Mouse (Mus musculus) heart, embryonic 16.5 days (tissue): ENCODE results near the gene Arhgap15. TPM values are rescaled to one million over a fixed set of nuclear protein-coding genes. Genes with fewer than 3 reads are reported as not detected.
"Not testable (repeated sequence)": the region's sequence is repeated elsewhere in the genome, so short reads cannot be mapped to it uniquely, and the experiment has no call there.

Experiments
- ATAC-seq: fragments of 200-750 bp; cut with Nextera tagmentation; replicated peaks from 2 replicates; pipeline ENCODE4 v1.8.0; 2017; ENCODE audit warnings: moderate number of reproducible peaks; ENCODE audit not compliant: insufficient read depth, low FRiP score; ENCODE audit errors: extremely low read depth
- H3K27ac ChIP-seq: fragments of 300-500 bp; sonication (generic); 2 replicates; pipeline ENCODE4 v1.5.1; 2014; ENCODE audit warnings: mild to moderate bottlenecking, low read length, control low read depth, moderate library complexity
- H3K27me3 ChIP-seq: fragments of 300-500 bp; sonication (generic); 2 replicates; pipeline ENCODE4 v1.6.1; 2014; ENCODE audit warnings: low read length, mixed read lengths; ENCODE audit not compliant: control insufficient read depth, insufficient read depth
- H3K36me3 ChIP-seq: fragments of 300-500 bp; sonication (generic); 2 replicates; pipeline ENCODE4 v1.6.1; 2014; ENCODE audit not compliant: control insufficient read depth, insufficient read depth
- H3K4me1 ChIP-seq: fragments of 300-500 bp; sonication (generic); 2 replicates; pipeline ENCODE4 v1.6.1; 2014; ENCODE audit warnings: low read length, mixed read lengths; ENCODE audit not compliant: control insufficient read depth, insufficient read depth
- H3K4me2 ChIP-seq: fragments of 300-500 bp; sonication (generic); 2 replicates; pipeline ENCODE4 v1.6.1; 2014; ENCODE audit warnings: low read depth, mild to moderate bottlenecking, control low read depth, low read length
- H3K4me3 ChIP-seq: fragments of 300-500 bp; sonication (generic); 2 replicates; pipeline ENCODE4 v1.5.1; 2014; ENCODE audit warnings: mild to moderate bottlenecking, control low read depth, low read length
- H3K9ac ChIP-seq: fragments of 300-500 bp; sonication (generic); 2 replicates; pipeline ENCODE4 v1.6.1; 2014; ENCODE audit warnings: low read length, control low read depth
- H3K9me3 ChIP-seq: fragments of 300-500 bp; sonication (generic); replicated peaks from 2 replicates; pipeline ENCODE4 v1.6.1; 2016; ENCODE audit warnings: low read length; ENCODE audit not compliant: control insufficient read depth
- WGBS: fragments of 180-500 bp; shearing (Covaris S2); extraction: QIAGEN DNeasy Blood & Tissue Kit; methylation state at CpG from one replicate; pipeline ENCODE4 v1.1.7; 2014; 5-methylcytosine and 5-hydroxymethylcytosine counted together
- polyA plus RNA-seq: library from polyadenylated mRNA; unstranded; fragments of >200 nt; fragmentation: Nextera tagmentation; extraction: Ambion mirVana; gene quantifications from 2 replicates; pipeline ENCODE4 v1.2.1, GENCODE M21; 2015

The Arhgap15 gene
- polyA plus RNA-seq = 2.4 and 7.2 TPM in 2 replicates

DNA sequence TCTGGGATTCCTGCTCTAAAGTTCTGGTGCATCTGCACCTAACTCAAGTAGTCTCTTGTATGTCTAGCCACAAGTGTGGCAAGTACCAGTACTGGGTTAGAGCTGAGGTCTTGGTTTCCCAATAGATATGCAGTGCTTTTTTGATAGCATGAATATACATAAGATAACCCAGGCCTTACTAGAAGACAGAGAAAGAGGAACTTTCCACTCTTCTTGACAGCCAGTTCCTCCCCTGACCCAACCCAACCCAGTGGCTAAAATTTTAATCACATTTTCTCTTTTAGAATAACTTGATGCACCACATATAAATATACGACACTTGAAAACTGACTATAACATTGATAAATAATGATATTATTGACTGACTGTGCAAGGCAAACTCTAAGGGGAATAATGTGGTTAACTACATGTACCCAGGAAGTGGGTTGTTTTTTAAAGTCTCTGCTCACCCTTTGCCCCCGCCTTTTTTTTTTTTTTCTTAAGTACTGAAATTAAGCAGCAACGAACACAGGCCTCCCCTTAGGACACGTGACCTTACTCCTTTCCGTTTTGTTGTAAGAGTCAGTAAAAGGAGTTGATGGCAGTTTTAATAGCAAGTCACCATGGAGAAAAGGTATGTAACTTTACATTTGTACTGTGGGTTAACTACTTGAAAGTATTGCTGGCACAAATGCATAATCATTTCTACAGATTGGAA is at the start of gene Arhgap15:
Gene Arhgap15 (plus strand): TSS at position 538 of the 697 bp plus-strand sequence.
- Histone ChIP-seq H3K27ac (no peak within 1 kb of the TSS), H3K4me1 (no peaks in the 10 kb centered on the region), H3K27me3 (no peaks in the 10 kb centered on the region), H3K4me2 (peak within 1 kb of the TSS; percentile 18; the same call in 1 of the 2 replicates), H3K9ac (no peak within 1 kb of the TSS), H3K9me3 (no peaks in the 10 kb centered on the region), H3K36me3 (no peaks in the 10 kb centered on the region), H3K4me3 (peak within 1 kb of the TSS; percentile 24; the same call in 1 of the 2 replicates)
- WGBS = 65% methylated on average over 5 of the region's 5 CpGs
- ATAC-seq = no peak

DNA sequence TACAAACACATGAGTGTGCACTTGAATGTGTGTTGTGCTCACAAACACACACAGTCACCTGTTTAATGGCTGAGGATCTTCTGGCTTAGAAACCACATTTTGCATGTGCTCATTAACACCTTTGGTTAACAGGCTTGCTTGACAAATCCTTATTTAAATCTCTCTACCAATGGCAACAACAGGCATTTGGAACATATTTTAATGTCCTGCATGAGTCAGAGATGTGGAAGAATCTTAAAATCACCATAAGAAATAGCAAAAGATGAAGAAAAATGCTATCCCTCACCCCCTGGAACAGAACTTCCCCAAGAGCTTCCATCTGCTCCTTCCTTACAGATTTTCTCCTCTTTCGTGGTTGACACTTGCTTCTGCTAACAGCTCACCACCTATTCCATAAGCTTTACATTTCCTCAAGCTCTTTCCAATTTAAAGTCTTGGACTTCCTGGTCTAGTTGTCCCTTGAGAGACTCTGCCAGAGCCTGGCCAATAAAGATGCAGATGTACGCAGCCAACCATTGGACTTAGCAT is 35.9 kb upstream of the Arhgap15 start:
- Histone ChIP-seq H3K9ac (no peak overlapping the region), H3K27me3 (no peaks in the 10 kb centered on the region), H3K4me1 (no peaks in the 10 kb centered on the region), H3K9me3 (no peaks in the 10 kb centered on the region), H3K4me2 (no peak overlapping the region), H3K36me3 (no peaks in the 10 kb centered on the region), H3K27ac (no peak overlapping the region), H3K4me3 (no peak overlapping the region)
- 89% methylated on average over 2 of the region's 2 CpGs for WGBS
- no peak for ATAC-seq

DNA sequence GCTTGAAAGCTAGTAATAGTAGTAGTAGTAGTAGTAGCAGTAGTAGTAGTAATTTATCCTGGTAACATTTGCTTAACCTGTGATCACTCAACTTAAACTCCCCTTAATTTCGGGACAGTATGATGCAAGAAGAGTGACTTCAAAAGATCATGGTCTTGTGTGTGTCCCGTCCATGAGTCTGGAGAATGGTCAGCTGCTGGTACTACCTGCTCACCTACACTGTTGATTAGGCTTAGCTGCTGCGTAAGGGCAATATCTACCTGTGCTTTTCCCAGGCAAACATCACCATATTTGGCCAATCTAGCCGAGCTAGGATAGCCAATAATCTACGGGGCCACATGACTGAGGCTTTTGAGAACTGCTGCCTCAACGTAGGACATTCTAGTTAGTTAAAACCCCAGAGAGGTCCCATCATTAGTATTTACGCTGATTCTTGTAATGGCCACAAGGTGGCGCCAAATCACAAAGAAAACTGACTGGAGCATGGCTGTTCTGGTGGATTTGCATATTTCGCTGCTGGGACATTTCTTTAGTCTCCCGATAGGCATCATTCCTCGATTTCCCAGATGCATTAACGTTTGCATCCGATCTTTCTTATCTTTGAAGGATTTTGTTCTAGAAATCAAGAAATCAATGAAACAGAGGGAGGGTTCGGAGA is 26.0 kb upstream of the Arhgap15 start:
- Histone ChIP-seq H3K9me3 (no peaks in the 10 kb centered on the region), H3K4me2 (peak overlapping the region; percentile 50), H3K36me3 (no peaks in the 10 kb centered on the region), H3K27ac (no peak overlapping the region), H3K9ac (0 out of 2 replicates have a peak overlapping the region, but pooled peaks have one; percentile 5), H3K4me1 (no peaks in the 10 kb centered on the region), H3K4me3 (no peak overlapping the region), H3K27me3 (no peaks in the 10 kb centered on the region)
- peak; percentile 63; the same call in 1 of the 2 replicates for ATAC-seq
- WGBS = 14% methylated on average over 14 of the region's 14 CpGs

DNA sequence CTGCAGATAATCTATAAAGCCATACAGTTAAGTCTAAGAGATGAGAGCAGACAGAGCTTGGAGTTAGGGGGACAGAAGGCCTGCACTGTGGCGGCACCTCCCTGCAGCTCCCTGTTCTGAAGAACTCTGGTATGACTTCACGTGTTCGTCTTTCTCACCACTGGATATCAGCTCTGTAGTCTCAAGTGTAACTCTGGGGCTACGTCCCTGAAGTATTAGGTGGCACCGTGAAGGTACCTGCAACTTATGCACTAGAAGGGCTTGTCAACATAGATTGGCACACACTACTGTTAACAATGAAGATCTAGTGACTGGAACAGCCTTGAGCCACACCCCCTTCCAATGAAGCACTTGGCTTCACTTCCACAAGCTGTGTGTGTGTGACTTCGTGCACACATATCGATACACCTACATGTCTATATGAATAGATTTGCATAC is 25.5 kb upstream of the Arhgap15 start:
- H3K9ac ChIP-seq = 0 out of 2 replicates have a peak overlapping the region, but pooled peaks have one; percentile 5
- H3K27ac ChIP-seq = no peak overlapping the region
- H3K4me2 ChIP-seq = peak overlapping the region; percentile 50
- H3K27me3 ChIP-seq = no peaks in the 10 kb centered on the region
- ATAC-seq = no peak
- no peak overlapping the region for H3K4me3 ChIP-seq
- no peaks in the 10 kb centered on the region for H3K4me1 ChIP-seq
- H3K36me3 ChIP-seq = no peaks in the 10 kb centered on the region
- H3K9me3 ChIP-seq = no peaks in the 10 kb centered on the region
- WGBS = 61% methylated on average over 7 of the region's 7 CpGs

DNA sequence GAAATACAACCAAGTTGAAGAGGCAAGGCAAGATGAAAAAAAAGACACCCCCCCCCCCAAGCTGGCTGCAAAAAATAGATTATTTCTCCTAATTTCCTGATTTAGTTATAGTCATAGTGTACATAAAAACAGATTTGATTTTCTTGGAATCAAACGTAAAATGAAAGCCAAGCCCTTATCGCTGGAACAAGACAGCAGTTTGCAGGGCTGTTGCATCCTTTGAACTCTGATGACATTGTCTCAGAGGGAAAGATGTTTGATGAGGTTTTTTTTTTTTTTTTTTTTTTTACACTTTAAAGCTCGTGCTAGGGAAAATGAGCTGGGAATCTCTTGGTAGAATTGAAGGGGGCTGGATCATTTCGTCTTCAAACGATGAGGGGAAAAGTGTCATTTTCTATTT is 21.4 kb upstream of the Arhgap15 start:
- Histone ChIP-seq H3K4me1 (no peaks in the 10 kb centered on the region), H3K9me3 (no peaks in the 10 kb centered on the region), H3K36me3 (no peaks in the 10 kb centered on the region), H3K27ac (no peak overlapping the region), H3K27me3 (no peaks in the 10 kb centered on the region), H3K4me2 (peak overlapping the region; percentile 36; the same call in 1 of the 2 replicates), H3K9ac (no peak overlapping the region), H3K4me3 (no peak overlapping the region)
- ATAC-seq = no peak
- 66% methylated on average over 5 of the region's 5 CpGs for WGBS

DNA sequence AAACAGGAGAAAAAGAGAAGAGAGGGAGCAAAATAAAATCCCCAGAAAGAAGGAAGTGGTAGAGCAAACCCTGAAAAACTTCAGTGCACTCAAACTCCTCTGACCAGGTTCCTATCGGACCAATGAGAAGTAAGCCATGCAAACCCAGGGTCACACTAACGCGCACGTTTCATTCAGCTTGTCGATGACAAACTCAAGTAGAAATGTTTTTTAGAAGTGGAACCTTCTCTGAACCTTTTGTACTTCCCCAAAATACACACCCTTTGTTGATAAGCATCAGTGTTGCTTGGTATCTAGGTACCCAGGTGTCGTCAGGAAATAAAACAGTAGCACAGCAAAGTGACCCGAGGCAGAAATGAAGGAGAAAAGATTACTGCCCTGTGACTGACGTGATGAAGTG is 20.9 kb upstream of the Arhgap15 start:
- 0 out of 2 replicates have a peak, but pooled peaks have one; percentile 14 for ATAC-seq
- Histone ChIP-seq H3K36me3 (no peaks in the 10 kb centered on the region), H3K4me1 (no peaks in the 10 kb centered on the region), H3K4me3 (no peak overlapping the region), H3K9ac (no peak overlapping the region), H3K4me2 (peak overlapping the region; percentile 36), H3K9me3 (no peaks in the 10 kb centered on the region), H3K27ac (no peak overlapping the region), H3K27me3 (no peaks in the 10 kb centered on the region)
- WGBS = 41% methylated on average over 8 of the region's 8 CpGs

DNA sequence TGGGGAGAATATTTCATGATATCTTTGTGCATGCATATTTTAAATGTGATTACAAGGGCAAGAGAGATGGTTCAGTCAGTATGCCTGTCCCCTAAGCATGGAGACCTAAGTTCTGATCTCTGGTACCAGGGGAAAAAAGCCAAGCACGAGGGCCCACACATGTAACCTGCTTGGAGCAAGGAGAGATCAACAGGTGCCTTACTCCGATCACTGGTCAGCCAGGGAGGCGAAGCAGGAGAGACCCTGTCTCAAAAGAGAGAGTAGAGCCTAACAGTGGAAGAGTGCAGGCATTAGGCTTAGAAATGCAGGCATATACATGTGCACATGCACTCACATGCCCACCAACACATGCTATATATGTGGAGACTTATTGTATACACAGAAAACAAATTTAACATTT is 19.8 kb upstream of the Arhgap15 start:
- Histone ChIP-seq H3K9ac (no peak overlapping the region), H3K4me3 (no peak overlapping the region), H3K9me3 (no peaks in the 10 kb centered on the region), H3K27ac (no peak overlapping the region), H3K27me3 (no peaks in the 10 kb centered on the region), H3K4me1 (no peaks in the 10 kb centered on the region), H3K36me3 (no peaks in the 10 kb centered on the region), H3K4me2 (no peak overlapping the region)
- no peak for ATAC-seq
- WGBS = 83% methylated on average over 3 of the region's 3 CpGs

DNA sequence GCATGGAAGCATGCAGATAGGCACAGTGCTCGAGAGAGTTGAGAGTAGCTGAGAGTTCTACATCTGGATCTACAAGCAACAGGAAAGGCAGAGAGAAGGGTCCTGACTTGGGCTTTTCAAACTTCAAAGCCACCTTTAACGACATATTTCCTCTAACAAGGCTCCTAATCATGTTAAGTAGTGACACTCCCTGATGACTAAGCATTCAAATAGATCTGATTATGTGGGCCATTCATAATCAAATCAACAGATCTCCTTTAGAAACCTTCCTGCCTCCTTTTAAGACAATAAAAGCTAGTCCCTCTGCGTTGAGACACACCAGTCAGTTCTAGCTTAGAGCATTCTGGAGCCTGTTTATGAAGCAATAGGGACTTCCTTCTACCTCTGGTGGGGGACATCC is 16.2 kb upstream of the Arhgap15 start:
- 48% methylated on average over 3 of the region's 3 CpGs for WGBS
- H3K4me2 ChIP-seq = no peak overlapping the region
- H3K27me3 ChIP-seq = no peaks in the 10 kb centered on the region
- H3K4me1 ChIP-seq = no peaks in the 10 kb centered on the region
- H3K4me3 ChIP-seq = no peak overlapping the region
- no peaks in the 10 kb centered on the region for H3K36me3 ChIP-seq
- no peak overlapping the region for H3K27ac ChIP-seq
- H3K9me3 ChIP-seq = no peaks in the 10 kb centered on the region
- H3K9ac ChIP-seq = no peak overlapping the region
- no peak for ATAC-seq

DNA sequence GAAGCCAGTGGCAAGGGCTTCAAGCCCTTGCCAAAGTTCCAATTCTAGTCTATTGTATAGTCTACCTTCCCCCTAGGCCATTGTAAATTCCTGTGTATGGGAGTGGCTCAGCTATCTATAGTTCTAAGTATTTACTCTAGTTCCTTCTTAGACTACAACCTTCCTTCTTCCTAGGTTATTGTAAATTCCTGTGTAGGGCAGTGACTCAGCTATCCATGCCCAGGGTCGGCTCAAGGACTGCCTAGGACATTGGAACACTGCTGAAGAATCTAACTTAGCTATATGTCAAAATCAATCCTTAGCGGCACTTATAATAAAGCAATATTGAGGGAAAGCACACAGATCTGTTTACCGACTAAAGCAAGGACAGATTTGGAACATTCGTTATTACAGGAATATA is 13.6 kb upstream of the Arhgap15 start:
- not testable (repeated sequence) for H3K4me3 ChIP-seq, ATAC-seq, H3K4me1 ChIP-seq, H3K9ac ChIP-seq, H3K9me3 ChIP-seq, H3K4me2 ChIP-seq, H3K27ac ChIP-seq, H3K36me3 ChIP-seq, H3K27me3 ChIP-seq
- 82% methylated on average over 4 of the region's 4 CpGs for WGBS
